Mouse (Mus musculus) CH12.LX (cell line): ENCODE measurements around the gene Mcf2l.

Experiments used
- CTCF ChIP-seq, 2 experiments: IDR thresholded peaks in 1 of 2; conservative IDR thresholded peaks in 1 of 2; 2 replicates each; pipeline ENCODE4 v1.5.1; 2011 to 2012; ENCODE audit warnings: low read depth in 2 of 2, low read length in 2 of 2, improper control_type of control experiment in 1 of 2, inconsistent platforms in 1 of 2, mild to moderate bottlenecking in 1 of 2, moderate library complexity in 1 of 2
- EP300 ChIP-seq: IDR thresholded peaks from 2 replicates; pipeline ENCODE4 v1.6.1; 2011; ENCODE audit warnings: low read length, improper control_type of control experiment
- GABPA ChIP-seq: IDR thresholded peaks from 2 replicates; pipeline ENCODE4 v1.6.1; 2012; ENCODE audit warnings: low read depth, low read length, improper control_type of control experiment, inconsistent platforms; ENCODE audit not compliant: insufficient replicate concordance
- KAT2A ChIP-seq: IDR thresholded peaks from 2 replicates; pipeline ENCODE4 v1.6.1; 2012; ENCODE audit warnings: low read length, improper control_type of control experiment, inconsistent platforms; ENCODE audit not compliant: insufficient replicate concordance
- MAX ChIP-seq: IDR thresholded peaks from 2 replicates; pipeline ENCODE4 v1.6.1; 2011; ENCODE audit warnings: low read length, improper control_type of control experiment
- MAZ ChIP-seq: IDR thresholded peaks from 2 replicates; pipeline ENCODE4 v1.6.1; 2012; ENCODE audit warnings: low read depth, mild to moderate bottlenecking, inconsistent platforms, low read length, improper control_type of control experiment, moderate library complexity
- MXI1 ChIP-seq: IDR thresholded peaks from 2 replicates; pipeline ENCODE4 v1.6.1; 2011; ENCODE audit warnings: mild to moderate bottlenecking, low read depth, low read length, improper control_type of control experiment
- MYC ChIP-seq: IDR thresholded peaks from 2 replicates; pipeline ENCODE4 v1.6.1; 2011; ENCODE audit warnings: low read depth, mild to moderate bottlenecking, improper control_type of control experiment, low read length
- POLR2A ChIP-seq: IDR thresholded peaks from 2 replicates; pipeline ENCODE4 v1.6.1; 2011; ENCODE audit warnings: low read depth, mild to moderate bottlenecking, improper control_type of control experiment, low read length
- POLR2AphosphoS2 ChIP-seq: IDR thresholded peaks from 2 replicates; pipeline ENCODE4 v1.6.1; 2011; ENCODE audit warnings: low read depth, low read length, improper control_type of control experiment
- RCOR1 ChIP-seq: conservative IDR thresholded peaks from 2 replicates; pipeline ENCODE4 v1.6.1; 2012; ENCODE audit warnings: low read depth, mild to moderate bottlenecking, inconsistent platforms, low read length, improper control_type of control experiment
- TCF12 ChIP-seq: IDR thresholded peaks from 2 replicates; pipeline ENCODE4 v1.6.1; 2014; ENCODE audit warnings: low read depth, mild to moderate bottlenecking, inconsistent platforms, low read length, improper control_type of control experiment
- ZC3H11A ChIP-seq: IDR thresholded peaks from 2 replicates; pipeline ENCODE4 v1.6.1; 2012; ENCODE audit warnings: low read depth, mild to moderate bottlenecking, inconsistent platforms, low read length, improper control_type of control experiment

DNA sequence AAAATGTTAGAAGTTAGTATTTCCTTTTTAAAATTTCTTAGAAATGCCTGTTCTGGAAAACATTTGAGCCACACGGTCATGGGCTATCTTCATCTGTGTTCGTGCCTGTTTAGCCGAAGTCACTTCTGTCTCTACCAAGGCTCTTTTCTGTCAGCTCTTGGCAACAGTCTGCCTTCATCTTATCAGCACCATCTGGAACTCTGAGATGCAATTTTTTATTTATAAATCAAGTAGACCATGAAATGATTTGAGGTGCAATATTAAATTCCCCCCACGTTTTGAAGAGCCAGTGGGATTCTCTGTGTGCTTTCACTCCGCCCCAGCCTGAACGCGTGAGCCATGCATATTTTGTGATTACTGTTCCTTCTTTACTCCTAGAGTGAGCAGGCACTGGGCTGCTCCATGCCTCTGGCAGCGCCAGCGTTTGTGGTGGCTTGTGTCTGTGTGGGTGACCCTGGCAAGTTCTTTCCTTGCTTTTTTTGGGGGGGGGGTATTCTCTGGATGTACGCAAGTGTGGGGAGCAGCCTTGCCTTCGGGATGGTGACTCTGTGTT, 15.5 kb downstream of the Mcf2l start:
- no peak for TF ChIP-seq ZC3H11A
- TF ChIP-seq MXI1, result no peak
- no peak for TF ChIP-seq TCF12
- TF ChIP-seq MAZ, result no peak
- no peak for TF ChIP-seq KAT2A
- TF ChIP-seq POLR2AphosphoS2, result no peak
- no peak for TF ChIP-seq RCOR1
- no peak for TF ChIP-seq EP300
- TF ChIP-seq POLR2A, result no peak
- TF ChIP-seq CTCF (conservative IDR thresholded peaks at IDR 0.05 in 1 of 2, IDR thresholded peaks at IDR 0.05 in 1 of 2; ENCODE audit: low read depth in 2 of 2, low read length in 2 of 2), result no peak
- no peak for TF ChIP-seq MYC
- no peak for TF ChIP-seq MAX
- TF ChIP-seq GABPA, result no peak
